Mouse (Mus musculus): ENCODE measurements around the gene Trpm5. TPM values are rescaled to one million over a fixed set of nuclear protein-coding genes. Genes with fewer than 3 reads are reported as not detected.

The Trpm5 gene
- polyA plus RNA-seq, 1 experiment from 2014 or later = 1.3 TPM

DNA sequence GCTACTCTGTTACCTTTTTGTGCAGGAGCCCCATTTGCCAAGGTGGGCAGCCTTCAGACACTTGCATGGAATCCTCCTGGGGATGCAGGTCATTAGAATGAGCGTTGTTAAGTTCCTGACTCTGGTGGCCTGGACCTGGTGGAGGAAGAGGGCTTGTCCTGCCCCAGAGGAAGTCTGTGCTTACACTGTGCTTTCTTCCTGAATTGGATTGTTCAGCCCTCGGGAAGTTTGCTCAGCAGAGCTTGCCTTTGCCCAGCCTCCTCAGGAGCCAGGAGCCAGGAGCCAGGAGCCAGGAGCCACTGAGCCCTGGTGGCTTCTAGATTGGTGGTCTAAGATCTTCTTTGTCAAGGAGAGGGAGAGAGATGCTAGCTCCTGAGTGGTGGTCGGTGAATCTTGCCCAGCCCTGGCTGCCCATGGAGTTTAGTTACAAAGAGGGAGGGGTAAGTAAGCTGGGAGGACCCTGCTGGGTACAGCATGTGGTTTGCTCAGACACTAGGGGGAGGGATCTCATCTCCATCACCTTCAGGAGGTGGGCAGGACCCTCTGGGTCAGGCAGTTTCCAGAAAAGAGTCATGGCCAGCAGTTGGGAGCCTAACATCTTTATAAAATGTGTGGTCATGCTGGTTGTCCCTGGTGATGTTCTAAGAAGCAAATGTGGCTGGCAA, 14.7 kb upstream of the Trpm5 start:
- Histone ChIP-seq H3K9ac (ENCODE audit: low read depth, low read length) (0 out of 2 replicates have a peak overlapping the region, but pooled peaks have one; percentile 26), H3K27ac (ENCODE audit: low read depth, low read length) (no peak overlapping the region), H3K4me2 (replicated peaks; ENCODE audit: low read depth) (peak overlapping the region; percentile 74)

DNA sequence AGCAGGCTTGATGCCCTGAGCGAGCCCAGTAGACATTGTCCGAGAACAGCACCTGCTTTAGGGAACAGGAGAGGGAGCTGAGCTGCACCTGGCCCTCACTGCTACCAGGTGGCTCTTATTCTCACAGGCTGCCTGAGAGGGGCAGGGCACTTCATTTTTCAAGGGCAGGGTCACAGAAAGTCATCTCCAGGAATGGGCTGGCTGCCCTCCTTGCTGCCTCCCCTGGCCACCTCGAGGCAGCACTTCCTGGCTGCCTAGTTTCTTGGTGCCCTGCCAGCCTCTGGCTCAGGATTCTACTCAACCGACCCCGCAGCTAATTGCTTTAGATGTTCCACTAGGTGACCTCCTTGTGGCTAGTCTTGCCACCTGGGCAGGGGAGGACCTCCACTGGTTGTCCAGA, 13.8 kb upstream of the Trpm5 start:
- H3K9me3 ChIP-seq (ENCODE audit: control insufficient read depth) = no peaks in the 10 kb centered on the region
- 0 out of 2 replicates have a peak, but pooled peaks cover 3% of the 10 kb centered on the region for H3K4me1 ChIP-seq (replicated peaks; ENCODE audit: control insufficient read depth, insufficient read depth, low read length)
- H3K9ac ChIP-seq (ENCODE audit: low read depth, low read length) = 0 out of 2 replicates have a peak overlapping the region, but pooled peaks have one; percentile 52
- TF ChIP-seq CTCF (IDR thresholded peaks at IDR 0.05; ENCODE audit: low read depth) = peak; percentile 46; the same call in 1 of the 2 replicates
- peak overlapping the region; percentile 74 for H3K4me2 ChIP-seq (replicated peaks; ENCODE audit: low read depth)
- H3K27me3 ChIP-seq (replicated peaks; ENCODE audit: control insufficient read depth, insufficient read depth, low read length) = peaks cover 22% of the 10 kb centered on the region
- H3K36me3 ChIP-seq (ENCODE audit: control insufficient read depth, insufficient read depth) = no peaks in the 10 kb centered on the region
- peak overlapping the region; percentile 50; the same call in 1 of the 2 replicates for H3K27ac ChIP-seq (ENCODE audit: low read depth, low read length)
- 35% methylated on average over 5 of the region's 5 CpGs for WGBS
- peak overlapping the region; percentile 41 for H3K4me3 ChIP-seq (ENCODE audit: low read depth, low read length)
- ATAC-seq = no peak; the same call in 1 of the 2 replicates

More for the DNA sequence above, 14.7 kb upstream of the Trpm5 start:
- H3K4me3 ChIP-seq (ENCODE audit: low read depth, low read length) = peak overlapping the region; percentile 41
- H3K4me1 ChIP-seq (replicated peaks; ENCODE audit: control insufficient read depth, insufficient read depth, low read length) = 0 out of 2 replicates have a peak, but pooled peaks cover 3% of the 10 kb centered on the region
- peaks cover 22% of the 10 kb centered on the region for H3K27me3 ChIP-seq (replicated peaks; ENCODE audit: control insufficient read depth, insufficient read depth, low read length)
- TF ChIP-seq CTCF (IDR thresholded peaks at IDR 0.05; ENCODE audit: low read depth) = no peak
- WGBS = 21% methylated on average over 3 of the region's 3 CpGs
- H3K9me3 ChIP-seq (ENCODE audit: control insufficient read depth) = no peaks in the 10 kb centered on the region
- H3K36me3 ChIP-seq (ENCODE audit: control insufficient read depth, insufficient read depth) = no peaks in the 10 kb centered on the region
- no peak for ATAC-seq

DNA sequence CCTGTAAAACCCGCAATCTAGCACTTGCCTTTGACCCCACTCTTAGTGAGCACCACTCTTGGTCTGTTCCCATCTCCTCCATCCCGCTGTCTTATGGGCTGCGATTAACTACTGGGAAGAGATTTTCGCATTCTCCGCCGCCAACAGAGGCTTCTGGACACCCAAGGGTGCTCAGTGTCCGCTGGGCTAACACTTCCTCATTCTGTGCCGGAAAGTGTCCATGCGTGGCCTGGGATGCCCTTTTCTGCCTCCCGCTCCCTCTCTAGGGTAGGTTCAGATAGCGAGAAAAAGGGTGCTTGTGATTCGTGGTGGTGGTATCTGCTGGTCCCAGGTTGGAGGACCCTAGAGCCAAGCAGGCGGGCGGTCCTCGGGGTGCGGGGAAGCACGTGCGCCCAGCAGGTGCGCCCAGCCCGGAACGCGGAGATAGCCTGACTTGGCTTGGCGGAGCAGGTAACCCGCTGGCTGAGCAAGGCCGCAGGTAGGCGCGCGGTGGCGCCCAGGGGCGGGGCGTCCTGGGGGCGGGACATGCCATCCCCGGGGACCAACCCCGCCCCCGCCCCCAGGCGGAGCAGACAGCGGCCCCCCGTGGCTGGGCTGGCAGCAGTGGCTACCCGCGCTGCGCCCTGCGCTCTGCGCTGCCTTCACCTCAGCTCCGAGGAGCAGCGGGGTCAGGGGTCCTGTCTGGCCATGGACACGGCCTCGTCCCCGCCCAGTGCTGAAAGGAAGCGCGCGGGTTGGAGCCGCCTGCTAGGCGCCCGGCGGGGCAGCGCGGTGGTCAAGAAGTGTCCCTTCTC, 12.4 kb upstream of the Trpm5 start:
- peak overlapping the region; percentile 50; the same call in 1 of the 2 replicates for H3K27ac ChIP-seq (ENCODE audit: low read depth, low read length)
- WGBS = 6% methylated on average over 39 of the region's 57 CpGs
- peak overlapping the region; percentile 52 for H3K9ac ChIP-seq (ENCODE audit: low read depth, low read length)

DNA sequence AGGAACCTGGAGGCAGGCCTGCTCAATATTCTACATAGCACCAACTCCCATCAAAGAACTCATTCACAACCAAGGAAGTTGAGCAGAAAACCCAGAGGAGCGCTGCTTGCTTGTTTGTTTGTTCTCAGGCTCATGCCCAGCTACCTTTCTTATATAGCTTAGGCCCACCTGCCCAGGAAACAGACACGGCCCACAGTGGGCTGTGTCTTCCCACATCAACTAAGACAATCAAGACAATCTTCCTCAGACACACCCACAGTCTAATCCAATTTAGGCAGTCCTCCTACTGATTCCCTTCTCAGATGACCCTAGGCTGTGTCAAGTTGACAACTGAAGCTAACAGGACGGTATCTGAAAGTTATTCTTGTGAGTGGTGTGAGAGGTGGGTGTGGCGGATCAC, 11.6 kb upstream of the Trpm5 start, which contains the start of gene Kcnq1:
Kcnq1 (plus strand) TSS at position 301 of the 400 bp plus-strand sequence.
- Histone ChIP-seq H3K36me3 (ENCODE audit: control insufficient read depth, insufficient read depth) (no peaks in the 10 kb centered on the region), H3K27ac (ENCODE audit: low read depth, low read length) (peak within 1 kb of the TSS; percentile 50), H3K9me3 (ENCODE audit: control insufficient read depth) (no peaks in the 10 kb centered on the region), H3K9ac (ENCODE audit: low read depth, low read length) (peak within 1 kb of the TSS; percentile 52), H3K4me2 (replicated peaks; ENCODE audit: low read depth) (peak within 1 kb of the TSS; percentile 74), H3K27me3 (replicated peaks; ENCODE audit: control insufficient read depth, insufficient read depth, low read length) (peaks cover 22% of the 10 kb centered on the region), H3K4me3 (ENCODE audit: low read depth, low read length) (peak within 1 kb of the TSS; percentile 41), H3K4me1 (replicated peaks; ENCODE audit: control insufficient read depth, insufficient read depth, low read length) (0 out of 2 replicates have a peak, but pooled peaks cover under 1% of the 10 kb centered on the region)
- no peak for TF ChIP-seq CTCF (IDR thresholded peaks at IDR 0.05; ENCODE audit: low read depth)
- no peak for ATAC-seq
- 61% methylated on average over 4 of the region's 4 CpGs for WGBS

More for the DNA sequence above, 12.4 kb upstream of the Trpm5 start:
- Histone ChIP-seq H3K27me3 (replicated peaks; ENCODE audit: control insufficient read depth, insufficient read depth, low read length) (peaks cover 22% of the 10 kb centered on the region), H3K4me3 (ENCODE audit: low read depth, low read length) (peak overlapping the region; percentile 41), H3K4me2 (replicated peaks; ENCODE audit: low read depth) (peak overlapping the region; percentile 74), H3K4me1 (replicated peaks; ENCODE audit: control insufficient read depth, insufficient read depth, low read length) (0 out of 2 replicates have a peak, but pooled peaks cover 3% of the 10 kb centered on the region), H3K9me3 (ENCODE audit: control insufficient read depth) (no peaks in the 10 kb centered on the region), H3K36me3 (ENCODE audit: control insufficient read depth, insufficient read depth) (no peaks in the 10 kb centered on the region)
- TF ChIP-seq CTCF (IDR thresholded peaks at IDR 0.05; ENCODE audit: low read depth) = peak; percentile 58
- ATAC-seq = peak; percentile 62

DNA sequence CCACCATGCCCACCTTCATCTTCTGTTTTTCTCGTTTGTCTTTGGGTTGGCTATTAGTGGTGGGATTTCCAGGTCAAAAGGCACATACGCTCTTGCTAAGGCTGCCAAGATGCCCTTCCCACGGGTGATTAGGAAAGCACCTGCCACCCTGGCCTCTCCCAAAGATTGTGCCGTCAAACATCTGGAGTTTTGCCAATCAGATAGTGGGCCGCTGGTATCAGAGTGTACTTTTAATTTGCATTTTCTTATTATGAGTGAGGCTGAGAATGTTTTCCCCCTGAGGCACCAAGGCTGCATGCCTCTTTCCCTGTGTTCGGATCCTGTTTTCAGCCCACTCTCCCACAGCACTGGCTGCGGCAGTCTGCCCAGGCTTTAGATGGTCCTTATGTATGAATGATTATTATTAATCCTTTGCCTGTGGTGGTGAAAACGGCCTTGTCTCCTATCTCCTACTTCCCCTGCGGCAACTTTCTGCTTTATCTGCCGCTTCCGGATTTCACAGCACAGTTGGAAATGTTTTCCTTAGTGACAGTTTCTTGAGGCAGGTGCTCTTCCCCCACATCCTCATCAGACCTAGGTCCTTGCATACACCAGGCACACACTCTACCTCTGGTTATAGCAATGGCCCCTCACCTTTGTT, 10.9 kb upstream of the Trpm5 start:
- no peaks in the 10 kb centered on the region for H3K36me3 ChIP-seq (ENCODE audit: control insufficient read depth, insufficient read depth)
- H3K4me2 ChIP-seq (replicated peaks; ENCODE audit: low read depth) = no peak overlapping the region; the same call in 1 of the 2 replicates
- H3K9ac ChIP-seq (ENCODE audit: low read depth, low read length) = no peak overlapping the region
- H3K4me1 ChIP-seq (replicated peaks; ENCODE audit: control insufficient read depth, insufficient read depth, low read length) = no peaks in the 10 kb centered on the region
- H3K27ac ChIP-seq (ENCODE audit: low read depth, low read length) = no peak overlapping the region
- WGBS = 37% methylated on average over 11 of the region's 11 CpGs
- peaks cover 22% of the 10 kb centered on the region for H3K27me3 ChIP-seq (replicated peaks; ENCODE audit: control insufficient read depth, insufficient read depth, low read length)
- TF ChIP-seq CTCF (IDR thresholded peaks at IDR 0.05; ENCODE audit: low read depth) = no peak
- peak; percentile 70 for ATAC-seq
- H3K4me3 ChIP-seq (ENCODE audit: low read depth, low read length) = no peak overlapping the region
- no peaks in the 10 kb centered on the region for H3K9me3 ChIP-seq (ENCODE audit: control insufficient read depth)

All from intestine, postnatal 0 days (tissue).